Mouse (Mus musculus): ENCODE data around the gene Grin2b. TPM values are rescaled to one million over a fixed set of nuclear protein-coding genes. Genes with fewer than 3 reads are reported as not detected.
A peak's percentile ranks its signal among the peaks of the same experiment; 100 is the strongest.

The Grin2b gene
- polyA plus RNA-seq, 1 experiment from 2014 or later, result 0.12 TPM

DNA sequence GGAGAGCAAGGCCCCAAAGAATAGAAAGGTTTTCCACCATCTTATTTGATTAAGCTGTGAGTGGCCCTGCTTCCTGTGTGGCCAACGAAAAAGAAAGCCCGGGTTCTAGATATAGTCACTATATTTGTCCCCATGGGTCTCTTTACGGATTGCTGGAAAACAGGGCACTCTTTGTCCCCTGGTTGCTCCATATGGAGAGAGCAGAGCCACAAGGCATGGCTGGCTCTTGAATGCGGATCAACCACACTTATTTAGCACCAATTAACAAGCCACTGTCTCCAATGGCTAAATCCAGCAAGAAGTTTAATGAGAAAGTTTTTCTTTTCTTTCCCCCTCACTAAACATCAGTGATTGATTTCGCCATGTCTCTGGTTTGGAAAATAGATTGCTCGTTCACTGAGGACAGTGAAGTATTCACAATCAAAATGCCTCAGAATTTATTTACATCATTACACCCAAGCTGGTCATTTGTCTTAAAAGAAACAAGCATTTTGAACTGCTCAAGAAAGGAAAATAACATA is 240.9 kb downstream of the Grin2b start:
- H3K27me3 ChIP-seq (ENCODE audit: control insufficient read depth, insufficient read depth, low read length), result no peaks in the 10 kb centered on the region
- H3K4me1 ChIP-seq (ENCODE audit: control insufficient read depth in 2 of 2, insufficient read depth in 2 of 2, low read length in 2 of 2), result no peaks in the 10 kb centered on the region
- H3K9me3 ChIP-seq (ENCODE audit: control insufficient read depth, low read length), result no peaks in the 10 kb centered on the region
- no peak for ATAC-seq (ENCODE audit: insufficient number of reproducible peaks, insufficient read depth, low FRiP score, low read depth)
- 72% methylated on average over 6 of the region's 6 CpGs for WGBS
- no peak overlapping the region for H3K4me2 ChIP-seq (ENCODE audit: low read length)
- H3K36me3 ChIP-seq (ENCODE audit: control insufficient read depth, insufficient read depth, low read length), result no peaks in the 10 kb centered on the region
- no peak overlapping the region for H3K4me3 ChIP-seq (ENCODE audit: control insufficient read depth in 1 of 2, insufficient read depth in 1 of 2, low read depth in 1 of 2, low read length in 2 of 2)
- H3K9ac ChIP-seq (ENCODE audit: low read length), result no peak overlapping the region
- H3K27ac ChIP-seq (replicated peaks in 1 of 2; ENCODE audit: control insufficient read depth in 1 of 2, insufficient read depth in 1 of 2, low read depth in 2 of 2, low read length in 2 of 2), result no peak overlapping the region

DNA sequence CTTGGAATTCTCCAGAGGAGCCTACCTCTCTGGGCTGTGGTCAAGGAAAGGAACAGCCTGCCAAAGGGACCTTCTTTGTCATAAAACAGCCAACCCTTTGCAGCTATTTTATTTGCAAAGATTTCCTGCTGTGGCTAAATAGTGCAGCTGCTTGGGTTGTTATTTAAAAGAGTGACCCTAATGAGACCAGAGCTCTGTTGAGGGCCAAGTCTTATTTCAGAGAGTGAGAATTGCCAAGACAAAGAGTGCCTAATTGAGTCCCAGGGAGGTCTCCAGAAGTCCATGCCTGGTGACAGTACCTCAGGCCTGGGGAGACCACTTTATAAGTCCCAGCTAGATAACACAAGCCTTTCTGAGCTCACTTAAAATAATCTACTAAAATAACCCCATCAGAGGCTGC is 255.6 kb downstream of the Grin2b start:
- Histone ChIP-seq H3K9ac (ENCODE audit: low read length) (no peak overlapping the region), H3K27me3 (ENCODE audit: control insufficient read depth, insufficient read depth, low read length) (no peaks in the 10 kb centered on the region), H3K27ac (replicated peaks in 1 of 2; ENCODE audit: control insufficient read depth in 1 of 2, insufficient read depth in 1 of 2, low read depth in 2 of 2, low read length in 2 of 2) (no peak overlapping the region), H3K4me3 (ENCODE audit: control insufficient read depth in 1 of 2, insufficient read depth in 1 of 2, low read depth in 1 of 2, low read length in 2 of 2) (no peak overlapping the region), H3K36me3 (ENCODE audit: control insufficient read depth, insufficient read depth, low read length) (no peaks in the 10 kb centered on the region), H3K4me2 (ENCODE audit: low read length) (no peak overlapping the region), H3K9me3 (ENCODE audit: control insufficient read depth, low read length) (no peaks in the 10 kb centered on the region), H3K4me1 (ENCODE audit: control insufficient read depth in 2 of 2, insufficient read depth in 2 of 2, low read length in 2 of 2) (no peaks in the 10 kb centered on the region)
- ATAC-seq (ENCODE audit: insufficient number of reproducible peaks, insufficient read depth, low FRiP score, low read depth), result no peak

DNA sequence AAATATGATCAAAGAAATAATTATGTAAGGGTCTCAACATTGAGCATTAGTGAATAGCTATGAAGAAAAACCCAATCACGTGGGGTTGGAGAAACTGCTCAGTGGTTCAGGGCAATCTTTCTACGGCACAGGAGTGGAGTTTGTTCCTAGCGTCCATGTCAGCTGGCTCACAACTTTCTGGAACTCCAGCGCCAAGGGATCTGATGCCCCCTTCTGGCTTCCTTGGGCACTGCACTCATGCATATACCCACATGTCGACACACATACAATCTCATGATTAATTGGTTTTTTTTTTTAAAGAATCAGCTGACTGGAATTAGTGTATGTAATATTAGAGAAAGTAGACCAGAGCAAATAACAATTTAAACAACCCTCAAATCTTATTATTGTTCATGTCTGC is 258.7 kb downstream of the Grin2b start:
- H3K36me3 ChIP-seq (ENCODE audit: control insufficient read depth, insufficient read depth, low read length), result no peaks in the 10 kb centered on the region
- no peak overlapping the region for H3K27ac ChIP-seq (replicated peaks in 1 of 2; ENCODE audit: control insufficient read depth in 1 of 2, insufficient read depth in 1 of 2, low read depth in 2 of 2, low read length in 2 of 2)
- H3K9me3 ChIP-seq (ENCODE audit: control insufficient read depth, low read length), result no peaks in the 10 kb centered on the region
- no peak overlapping the region for H3K9ac ChIP-seq (ENCODE audit: low read length)
- no peak overlapping the region for H3K4me3 ChIP-seq (ENCODE audit: control insufficient read depth in 1 of 2, insufficient read depth in 1 of 2, low read depth in 1 of 2, low read length in 2 of 2)
- 92% methylated on average over 5 of the region's 5 CpGs for WGBS
- H3K4me2 ChIP-seq (ENCODE audit: low read length), result no peak overlapping the region
- no peak for ATAC-seq (ENCODE audit: insufficient number of reproducible peaks, insufficient read depth, low FRiP score, low read depth)
- H3K4me1 ChIP-seq (ENCODE audit: control insufficient read depth in 2 of 2, insufficient read depth in 2 of 2, low read length in 2 of 2), result no peaks in the 10 kb centered on the region
- no peaks in the 10 kb centered on the region for H3K27me3 ChIP-seq (ENCODE audit: control insufficient read depth, insufficient read depth, low read length)

DNA sequence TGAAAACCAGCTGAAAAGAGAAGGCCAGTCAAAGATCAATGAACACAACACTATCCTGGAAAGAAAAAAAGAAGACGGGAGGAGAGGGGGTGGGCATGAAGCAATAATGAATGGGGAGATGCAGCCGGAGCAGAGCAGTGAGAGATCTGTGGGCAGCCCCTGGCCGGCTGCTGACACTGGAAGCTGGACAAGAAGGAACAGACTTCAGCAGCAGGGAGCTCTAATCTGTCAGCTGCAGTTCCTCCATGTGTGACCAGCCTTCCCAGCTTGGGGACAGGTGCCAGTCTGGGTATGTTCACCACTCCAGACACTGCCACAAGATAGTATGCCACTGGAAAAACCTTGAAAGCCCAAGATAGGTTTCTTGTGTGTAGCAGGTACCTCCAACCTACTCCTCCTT is 261.2 kb downstream of the Grin2b start:
- Histone ChIP-seq H3K4me2 (ENCODE audit: low read length) (no peak overlapping the region), H3K9me3 (ENCODE audit: control insufficient read depth, low read length) (no peaks in the 10 kb centered on the region), H3K27me3 (ENCODE audit: control insufficient read depth, insufficient read depth, low read length) (no peaks in the 10 kb centered on the region), H3K4me3 (ENCODE audit: control insufficient read depth in 1 of 2, insufficient read depth in 1 of 2, low read depth in 1 of 2, low read length in 2 of 2) (no peak overlapping the region), H3K36me3 (ENCODE audit: control insufficient read depth, insufficient read depth, low read length) (no peaks in the 10 kb centered on the region), H3K27ac (replicated peaks in 1 of 2; ENCODE audit: control insufficient read depth in 1 of 2, insufficient read depth in 1 of 2, low read depth in 2 of 2, low read length in 2 of 2) (no peak overlapping the region), H3K4me1 (ENCODE audit: control insufficient read depth in 2 of 2, insufficient read depth in 2 of 2, low read length in 2 of 2) (peaks cover 0 to 8% of the 10 kb centered on the region in 2 experiments; a peak in 1 of 4 replicates), H3K9ac (ENCODE audit: low read length) (no peak overlapping the region)
- ATAC-seq (ENCODE audit: insufficient number of reproducible peaks, insufficient read depth, low FRiP score, low read depth), result no peak
- 65% methylated on average over 3 of the region's 3 CpGs for WGBS

GRCm38 (mm10) chr6:135911131-135911530 is 262.2 kb downstream of the Grin2b start:
- Histone ChIP-seq H3K27me3 (ENCODE audit: control insufficient read depth, insufficient read depth, low read length) (no peaks in the 10 kb centered on the region), H3K9ac (ENCODE audit: low read length) (no peak overlapping the region), H3K27ac (replicated peaks in 1 of 2; ENCODE audit: control insufficient read depth in 1 of 2, insufficient read depth in 1 of 2, low read depth in 2 of 2, low read length in 2 of 2) (no peak overlapping the region), H3K36me3 (ENCODE audit: control insufficient read depth, insufficient read depth, low read length) (no peaks in the 10 kb centered on the region), H3K4me1 (ENCODE audit: control insufficient read depth in 2 of 2, insufficient read depth in 2 of 2, low read length in 2 of 2) (peaks cover 0 to 8% of the 10 kb centered on the region in 2 experiments; a peak in 1 of 4 replicates), H3K9me3 (ENCODE audit: control insufficient read depth, low read length) (no peaks in the 10 kb centered on the region), H3K4me2 (ENCODE audit: low read length) (no peak overlapping the region), H3K4me3 (ENCODE audit: control insufficient read depth in 1 of 2, insufficient read depth in 1 of 2, low read depth in 1 of 2, low read length in 2 of 2) (no peak overlapping the region)
- 80% methylated on average over 6 of the region's 6 CpGs for WGBS
- no peak for ATAC-seq (ENCODE audit: insufficient number of reproducible peaks, insufficient read depth, low FRiP score, low read depth)

- ATAC-seq (ENCODE audit: insufficient number of reproducible peaks, insufficient read depth, low FRiP score, low read depth), result peak; percentile 59; the same call in 1 of the 2 replicates
- no peaks in the 10 kb centered on the region for H3K9me3 ChIP-seq (ENCODE audit: control insufficient read depth, low read length)
- H3K27me3 ChIP-seq (ENCODE audit: control insufficient read depth, insufficient read depth, low read length), result no peaks in the 10 kb centered on the region
- peaks cover 0 to 8% of the 10 kb centered on the region in 2 experiments; a peak in 1 of 4 replicates for H3K4me1 ChIP-seq (ENCODE audit: control insufficient read depth in 2 of 2, insufficient read depth in 2 of 2, low read length in 2 of 2)
- no peak overlapping the region for H3K27ac ChIP-seq (replicated peaks in 1 of 2; ENCODE audit: control insufficient read depth in 1 of 2, insufficient read depth in 1 of 2, low read depth in 2 of 2, low read length in 2 of 2)
- H3K9ac ChIP-seq (ENCODE audit: low read length), result no peak overlapping the region
- H3K4me2 ChIP-seq (ENCODE audit: low read length), result peak overlapping the region; percentile 30
- no peaks in the 10 kb centered on the region for H3K36me3 ChIP-seq (ENCODE audit: control insufficient read depth, insufficient read depth, low read length)
- WGBS, result 20% methylated on average over 20 of the region's 20 CpGs
- no peak overlapping the region for H3K4me3 ChIP-seq (ENCODE audit: control insufficient read depth in 1 of 2, insufficient read depth in 1 of 2, low read depth in 1 of 2, low read length in 2 of 2)
These were observed 265.6 kb downstream of the Grin2b start for GRCm38 (mm10) chr6:135907540-135908320.

DNA sequence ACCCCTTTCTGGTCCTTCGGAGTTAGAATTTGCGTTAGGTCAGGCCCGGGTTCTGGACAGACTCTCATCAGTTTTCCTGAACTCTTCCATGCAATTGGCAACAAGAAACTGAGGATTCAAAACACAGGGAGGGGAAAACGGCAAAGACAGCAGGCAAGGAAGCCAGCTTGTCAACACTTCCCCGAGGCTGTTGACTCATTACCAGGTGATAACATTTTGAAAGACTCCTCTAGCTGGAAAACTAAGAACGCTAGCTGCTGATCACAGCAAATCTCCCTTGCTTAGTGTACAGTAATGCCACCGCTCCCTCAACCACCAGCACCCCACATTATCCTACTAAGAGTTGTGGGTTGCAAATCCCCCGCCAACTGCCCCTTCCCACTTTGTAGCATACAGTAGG is 266.2 kb downstream of the Grin2b start:
- no peaks in the 10 kb centered on the region for H3K36me3 ChIP-seq (ENCODE audit: control insufficient read depth, insufficient read depth, low read length)
- 34% methylated on average over 8 of the region's 8 CpGs for WGBS
- H3K4me1 ChIP-seq (ENCODE audit: control insufficient read depth in 2 of 2, insufficient read depth in 2 of 2, low read length in 2 of 2), result peaks cover 0 to 8% of the 10 kb centered on the region in 2 experiments; a peak in 1 of 4 replicates

More for the DNA sequence above, 266.2 kb downstream of the Grin2b start:
- no peaks in the 10 kb centered on the region for H3K27me3 ChIP-seq (ENCODE audit: control insufficient read depth, insufficient read depth, low read length)
- no peak overlapping the region for H3K27ac ChIP-seq (replicated peaks in 1 of 2; ENCODE audit: control insufficient read depth in 1 of 2, insufficient read depth in 1 of 2, low read depth in 2 of 2, low read length in 2 of 2)
- no peak overlapping the region for H3K9ac ChIP-seq (ENCODE audit: low read length)
- no peak for ATAC-seq (ENCODE audit: insufficient number of reproducible peaks, insufficient read depth, low FRiP score, low read depth)
- no peaks in the 10 kb centered on the region for H3K9me3 ChIP-seq (ENCODE audit: control insufficient read depth, low read length)
- H3K4me2 ChIP-seq (ENCODE audit: low read length), result peak overlapping the region; percentile 30
- H3K4me3 ChIP-seq (ENCODE audit: control insufficient read depth in 1 of 2, insufficient read depth in 1 of 2, low read depth in 1 of 2, low read length in 2 of 2), result no peak overlapping the region
